Mouse (Mus musculus): ENCODE measurements at regions not wholly inside any gene's neighbourhood (a gene's known extent, or its start where the extent isn't known, plus 50 kb on each side); places are given as distances from the start of the nearest gene placed in this dataset.
"Not testable (repeated sequence)": the region's sequence is repeated elsewhere in the genome, so short reads cannot be mapped to it uniquely, and the experiment has no call there.

DNA sequence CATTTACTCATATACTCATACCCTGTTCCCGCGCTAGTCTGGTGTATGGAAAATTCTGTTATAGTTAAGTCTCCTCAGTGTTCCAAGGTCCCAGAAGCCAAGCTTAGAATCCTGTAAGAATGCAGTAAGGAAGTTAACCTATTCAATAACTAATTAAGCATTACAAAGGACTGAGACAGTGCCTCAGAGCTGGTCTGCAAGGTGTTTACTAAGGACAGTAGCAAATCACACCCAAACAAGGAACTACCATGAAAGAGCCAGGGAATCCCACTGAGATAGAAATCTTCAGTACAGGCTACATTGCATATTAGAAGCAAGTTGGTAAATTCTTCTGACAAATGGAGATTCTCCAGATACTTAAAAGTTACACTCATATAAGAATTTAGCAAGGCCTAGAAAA, 516.7 kb upstream of the Gm10131 start:
- not testable (repeated sequence) for DNase-seq

DNA sequence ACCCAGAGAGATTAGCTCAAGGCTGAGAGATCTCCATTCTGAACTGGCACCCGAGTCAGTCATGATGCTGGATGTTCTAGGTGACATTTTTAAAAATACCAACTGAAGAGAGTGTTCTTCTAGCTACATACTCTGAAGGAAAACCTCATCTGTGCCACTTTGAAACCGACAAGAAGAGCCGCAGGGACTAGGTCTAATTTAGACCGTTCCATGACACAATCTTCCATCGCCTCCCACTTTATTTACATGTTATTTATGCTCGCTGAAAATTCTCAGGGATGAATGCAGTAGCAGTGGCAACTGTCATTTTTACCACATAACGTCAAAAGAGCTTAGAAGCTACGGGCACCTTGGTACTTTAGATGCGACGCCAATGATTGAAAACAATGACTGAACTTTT, 514.1 kb upstream of the Gm10131 start:
- DNase-seq, result no peak

DNA sequence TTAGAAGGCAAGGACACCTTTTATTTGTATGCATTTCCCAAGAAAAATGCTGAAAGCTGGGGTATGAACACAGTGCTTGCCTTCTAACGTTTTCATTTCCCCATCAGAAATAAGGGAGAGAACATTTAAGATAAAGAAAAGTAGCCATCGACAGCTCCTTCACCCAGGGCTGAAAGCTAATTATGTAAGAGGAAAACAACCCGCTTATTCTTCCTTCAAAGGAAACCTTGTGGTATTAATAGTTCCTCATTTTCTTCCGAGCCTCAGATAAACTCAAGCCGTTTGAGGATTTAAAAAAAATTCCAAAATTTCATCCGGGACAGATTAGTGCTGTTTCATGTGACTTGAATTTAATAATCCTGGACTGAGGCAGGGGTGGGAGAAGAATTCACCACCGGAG, 512.2 kb upstream of the Gm10131 start:
- no peak for DNase-seq

DNA sequence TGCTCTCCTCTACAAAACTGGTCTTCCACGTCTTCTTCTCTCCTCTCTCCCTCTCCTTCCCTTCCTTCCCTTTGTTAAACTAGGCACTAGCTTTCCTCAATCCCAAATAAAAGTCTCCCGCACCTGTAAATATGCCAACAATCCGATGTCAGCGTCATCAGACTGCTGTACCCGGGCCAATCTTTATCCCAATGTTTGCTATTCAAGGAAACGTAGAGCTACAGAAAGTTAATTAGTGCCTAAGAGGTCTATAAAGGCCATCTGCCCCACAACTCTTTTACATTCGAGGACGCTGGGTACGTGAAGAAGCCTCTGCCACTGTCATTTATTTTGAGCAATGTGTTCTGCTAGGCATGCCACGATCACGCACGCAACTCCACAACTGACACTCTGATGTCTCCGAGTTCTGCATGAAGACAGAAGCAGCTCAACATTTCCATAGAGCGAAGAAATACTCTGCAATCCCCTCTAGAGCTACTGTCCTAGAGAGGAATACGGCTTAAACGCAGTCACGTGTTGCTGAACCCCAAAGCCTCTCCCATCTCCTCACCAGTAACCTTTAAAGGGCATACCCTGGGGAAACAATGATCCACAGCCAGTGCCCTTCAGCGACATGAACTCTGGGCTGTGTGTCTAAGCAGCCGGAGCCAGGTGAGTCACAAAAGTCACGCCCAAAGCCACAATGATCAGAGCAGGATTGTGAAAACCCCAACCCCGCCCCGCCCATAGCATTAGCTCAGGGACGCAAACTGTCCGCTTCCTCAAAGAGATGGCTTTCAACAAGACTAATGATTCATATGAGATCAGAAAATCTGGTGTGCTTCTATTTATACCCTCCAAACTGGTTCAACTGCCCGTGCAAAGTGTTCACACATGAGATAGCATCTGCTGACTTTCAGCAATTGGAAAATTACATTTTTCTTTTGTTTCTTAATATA, 510.9 kb upstream of the Gm10131 start:
- peak; percentile 31 to 63 for DNase-seq

DNA sequence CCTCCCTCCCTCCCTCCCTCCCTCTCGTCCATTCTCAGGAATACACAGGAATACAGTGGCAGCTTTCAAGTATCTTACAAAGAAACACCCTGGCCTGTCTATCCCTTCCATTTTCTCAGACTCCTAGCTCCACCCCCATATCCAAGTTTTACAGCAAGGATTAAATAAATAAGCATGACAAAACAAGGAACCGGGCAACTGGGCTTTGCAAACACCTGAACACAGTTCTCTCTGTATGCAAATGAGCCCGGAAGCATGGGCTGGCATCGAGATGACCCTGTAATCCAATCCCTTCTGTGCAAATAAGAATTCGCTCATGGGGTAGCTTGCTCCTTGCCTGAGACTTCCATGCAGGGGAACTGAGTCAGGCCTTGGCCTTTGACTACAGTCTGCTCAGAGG, 506.5 kb upstream of the Gm10131 start:
- no peak for DNase-seq

DNA sequence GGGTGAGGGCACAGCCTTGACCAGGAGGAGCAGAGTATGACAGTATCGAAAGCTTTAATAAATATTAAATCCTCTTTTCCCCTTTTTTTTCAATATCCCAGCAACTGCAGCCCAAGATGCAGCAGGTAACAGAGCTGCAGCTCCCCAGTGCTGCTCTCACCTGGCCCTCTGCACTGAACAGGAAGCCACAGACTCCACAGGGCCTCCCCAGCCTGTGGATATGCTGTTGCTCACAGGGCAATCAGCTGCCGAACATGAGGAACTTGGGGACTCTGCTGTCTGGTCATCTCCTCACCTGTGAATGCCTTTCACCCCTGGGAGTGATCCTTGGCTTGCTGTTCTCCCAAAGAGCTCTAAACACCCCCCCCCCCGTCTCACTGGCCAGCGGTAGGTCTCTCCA, 503.4 kb upstream of the Gm10131 start:
- DNase-seq, result no peak

DNA sequence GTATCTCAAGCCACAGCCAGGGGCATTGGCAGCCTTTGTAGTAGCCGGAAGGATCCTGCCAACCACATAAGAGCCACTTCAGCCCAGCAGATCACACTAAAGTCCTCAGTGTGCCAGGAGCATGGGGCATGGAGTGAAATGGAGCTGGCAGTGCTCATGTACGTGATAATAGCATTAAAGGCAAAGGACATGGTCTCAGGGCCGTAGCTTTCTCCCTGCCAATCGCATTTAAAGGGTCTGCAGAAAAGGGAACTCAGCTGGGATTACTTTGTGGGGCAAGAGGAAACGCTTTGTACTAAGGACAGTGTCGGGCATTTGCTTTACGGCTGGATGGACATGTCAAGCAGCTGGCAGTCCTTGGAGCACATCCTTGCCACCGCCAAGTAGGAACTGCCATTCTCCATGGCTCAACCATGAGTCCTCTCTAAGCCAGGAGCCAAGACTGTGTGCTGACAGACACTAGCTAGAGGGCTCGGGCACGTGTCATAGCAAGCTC, 502.5 kb upstream of the Gm10131 start:
- no peak for DNase-seq

DNA sequence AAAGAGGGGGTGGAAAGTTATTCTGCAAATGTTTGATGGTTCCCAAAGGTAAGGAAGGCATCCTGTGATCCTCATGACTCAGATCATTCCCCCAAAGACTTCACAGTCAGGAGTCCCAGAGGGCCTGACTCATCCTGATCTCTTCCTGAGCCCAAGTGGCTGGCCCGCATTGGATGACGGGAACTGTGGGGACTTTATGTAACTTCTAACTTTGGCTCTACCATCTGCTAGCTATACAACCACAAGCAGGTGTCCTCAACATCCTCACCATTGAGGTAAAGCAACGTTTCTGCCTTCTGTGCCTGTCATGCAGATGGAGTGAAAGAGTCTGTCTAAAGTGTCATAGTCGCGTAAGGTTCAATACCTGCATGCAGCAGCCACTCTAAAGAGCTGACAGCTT, 501.6 kb upstream of the Gm10131 start:
- no peak for DNase-seq

DNA sequence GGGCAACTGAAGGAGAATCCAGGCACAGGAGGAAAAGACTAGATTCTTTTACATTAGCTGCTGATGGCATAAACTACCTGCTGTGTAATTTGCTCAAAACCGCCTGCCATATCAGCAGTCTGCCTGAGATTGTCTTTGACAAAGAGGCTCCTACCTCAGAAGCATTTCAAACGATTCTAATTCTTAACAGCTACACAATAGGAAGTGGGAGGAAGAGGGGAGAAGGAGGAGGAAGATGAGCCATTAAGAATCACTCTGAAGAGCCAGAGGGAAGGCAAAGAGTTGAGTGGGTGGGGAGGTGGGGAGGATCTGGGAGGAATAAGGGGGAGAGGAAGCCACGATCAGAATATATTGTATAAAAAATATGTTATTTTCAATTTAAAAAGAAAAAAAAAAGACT, 500.9 kb upstream of the Gm10131 start:
- DNase-seq, result no peak

DNA sequence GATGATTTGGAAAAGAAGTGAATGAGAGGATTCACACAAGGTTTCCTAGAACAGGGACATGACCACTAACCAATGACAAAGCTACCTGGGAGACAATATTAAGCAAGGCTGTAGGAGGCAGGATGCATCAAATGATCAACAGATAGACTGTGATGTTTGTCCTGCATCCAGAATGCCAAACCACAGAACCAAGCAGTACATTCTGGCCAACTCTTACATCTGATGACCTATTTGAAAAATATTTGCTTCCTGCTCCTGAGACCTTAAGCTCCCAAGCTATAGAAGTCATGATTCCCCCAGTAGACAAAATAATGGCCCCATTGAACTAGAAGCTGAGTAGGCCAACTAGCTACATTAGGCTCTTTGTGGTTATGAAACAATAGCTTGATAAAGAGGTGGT, 498.6 kb upstream of the Gm10131 start:
- no peak for DNase-seq

DNA sequence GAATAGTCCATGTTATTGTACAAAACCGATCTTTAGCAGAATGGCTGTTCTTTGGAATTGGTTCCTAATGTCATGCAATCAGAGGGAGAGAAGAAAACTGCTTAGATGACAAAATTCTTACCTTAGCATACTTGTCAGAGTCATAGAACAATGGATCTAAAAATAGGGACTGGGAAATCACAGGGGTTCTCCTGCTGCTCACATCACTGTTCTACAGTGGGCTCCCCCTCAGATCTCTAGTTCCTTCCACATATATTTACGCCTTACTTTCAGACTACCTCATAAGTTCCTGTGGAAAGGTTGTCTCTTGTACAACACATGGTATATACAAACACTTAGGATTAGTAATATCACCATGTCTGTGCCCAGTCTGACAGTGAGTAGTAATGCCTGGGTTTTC, 495.9 kb upstream of the Gm10131 start:
- no peak for DNase-seq

DNA sequence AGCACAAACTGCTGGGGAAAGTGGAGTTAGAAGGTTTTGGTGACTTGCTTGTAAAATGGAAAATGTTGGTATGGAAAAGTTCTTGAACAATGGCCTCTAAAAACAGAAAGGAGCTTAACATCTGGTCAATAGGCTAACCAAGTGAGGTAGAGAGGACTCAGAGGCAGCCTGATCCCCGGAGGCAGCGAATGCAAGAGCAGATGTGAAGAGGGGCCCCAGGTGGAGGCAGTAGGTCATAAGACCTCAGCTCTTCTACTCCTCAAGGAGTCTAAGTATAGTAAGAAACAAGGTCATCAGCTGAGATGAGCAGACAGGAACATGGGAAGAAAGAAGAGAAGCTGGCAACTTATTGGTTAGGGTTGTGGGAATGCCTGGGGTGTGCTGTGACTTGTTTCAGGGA, 493.5 kb upstream of the Gm10131 start:
- DNase-seq, result no peak

DNA sequence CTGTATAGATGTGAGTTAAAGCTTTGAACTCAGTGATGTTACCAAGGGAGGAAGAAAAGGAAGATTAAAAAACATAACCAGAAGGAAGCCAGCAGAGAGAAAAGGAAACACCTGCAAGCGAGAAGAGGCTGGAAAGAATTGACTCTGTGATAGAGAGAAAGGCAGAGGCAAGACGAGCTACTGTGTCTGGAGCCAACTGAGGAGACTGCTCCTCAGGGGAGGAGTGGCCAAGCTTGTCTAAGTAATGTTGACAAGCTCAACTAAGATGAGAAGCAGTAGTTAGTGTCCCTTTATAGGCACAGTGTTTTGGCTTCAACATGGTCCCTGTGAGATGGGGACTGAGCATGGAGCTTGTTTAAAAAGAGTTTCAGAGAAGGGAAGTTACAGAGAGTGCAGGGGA, 493.0 kb upstream of the Gm10131 start:
- no peak for DNase-seq

DNA sequence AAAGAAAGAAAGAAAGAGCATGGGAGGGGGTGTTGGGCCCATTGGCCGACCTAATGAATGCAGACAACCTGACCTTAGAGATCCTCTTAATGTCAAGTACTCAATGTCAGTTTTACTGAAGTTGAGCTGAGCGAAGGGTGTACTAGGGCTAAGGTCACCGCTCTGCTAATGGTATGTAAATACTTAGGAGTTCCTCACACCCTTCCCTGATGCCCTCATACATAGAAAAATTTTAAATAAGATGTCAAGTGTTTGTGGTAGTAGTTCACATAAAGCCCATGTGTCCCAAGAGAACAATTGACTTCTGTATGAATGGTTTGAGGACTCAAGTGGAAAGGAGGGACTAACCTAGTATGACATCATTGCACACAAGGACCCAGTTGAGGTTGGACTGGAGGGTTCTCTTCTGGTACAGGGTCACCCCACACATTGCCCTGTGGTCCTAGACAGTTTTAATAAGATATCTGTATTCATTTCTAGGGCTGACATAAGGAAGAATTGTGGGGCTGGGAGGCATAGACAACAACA, 490.0 kb upstream of the Gm10131 start:
- no peak for DNase-seq

DNA sequence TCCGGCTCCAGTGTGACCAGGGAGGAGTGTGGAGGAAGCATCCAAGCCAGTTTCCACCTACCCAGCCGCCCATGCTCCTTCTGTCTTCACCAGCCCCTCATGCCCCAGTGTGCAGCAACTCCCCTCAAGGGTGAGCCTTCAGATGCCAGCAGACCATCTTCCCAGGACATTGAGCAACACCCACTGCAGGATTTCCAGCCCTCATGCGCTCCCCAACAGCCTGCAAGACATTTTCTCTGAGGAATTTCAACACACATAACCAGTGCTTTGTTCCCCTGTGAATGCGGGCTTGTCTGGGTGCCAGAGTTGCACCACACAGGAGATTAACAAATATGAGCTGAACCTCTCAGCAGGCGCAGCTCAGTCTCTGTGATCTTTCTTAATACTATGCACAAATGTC, 489.3 kb upstream of the Gm10131 start:
- DNase-seq, result peak; percentile 48 to 70

DNA sequence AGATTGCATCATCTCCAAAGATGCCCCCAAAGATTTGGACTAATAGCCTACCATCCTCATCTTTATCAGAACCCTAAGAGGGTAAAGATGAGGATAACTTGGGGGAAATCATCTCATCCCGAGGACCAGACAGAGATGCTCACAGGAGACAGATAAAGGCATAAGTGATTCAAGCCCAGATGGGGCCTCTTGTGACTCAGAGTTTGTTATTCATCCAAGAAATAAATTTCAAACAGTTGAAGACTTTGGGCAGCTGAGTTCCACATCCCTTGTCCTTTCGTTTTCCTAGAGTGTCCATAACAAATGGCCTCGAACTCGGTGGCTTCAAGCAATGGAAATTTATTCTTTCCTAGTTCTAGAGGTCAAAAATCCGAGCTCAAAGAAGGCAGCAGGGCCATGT, 485.1 kb upstream of the Gm10131 start:
- no peak for DNase-seq

DNA sequence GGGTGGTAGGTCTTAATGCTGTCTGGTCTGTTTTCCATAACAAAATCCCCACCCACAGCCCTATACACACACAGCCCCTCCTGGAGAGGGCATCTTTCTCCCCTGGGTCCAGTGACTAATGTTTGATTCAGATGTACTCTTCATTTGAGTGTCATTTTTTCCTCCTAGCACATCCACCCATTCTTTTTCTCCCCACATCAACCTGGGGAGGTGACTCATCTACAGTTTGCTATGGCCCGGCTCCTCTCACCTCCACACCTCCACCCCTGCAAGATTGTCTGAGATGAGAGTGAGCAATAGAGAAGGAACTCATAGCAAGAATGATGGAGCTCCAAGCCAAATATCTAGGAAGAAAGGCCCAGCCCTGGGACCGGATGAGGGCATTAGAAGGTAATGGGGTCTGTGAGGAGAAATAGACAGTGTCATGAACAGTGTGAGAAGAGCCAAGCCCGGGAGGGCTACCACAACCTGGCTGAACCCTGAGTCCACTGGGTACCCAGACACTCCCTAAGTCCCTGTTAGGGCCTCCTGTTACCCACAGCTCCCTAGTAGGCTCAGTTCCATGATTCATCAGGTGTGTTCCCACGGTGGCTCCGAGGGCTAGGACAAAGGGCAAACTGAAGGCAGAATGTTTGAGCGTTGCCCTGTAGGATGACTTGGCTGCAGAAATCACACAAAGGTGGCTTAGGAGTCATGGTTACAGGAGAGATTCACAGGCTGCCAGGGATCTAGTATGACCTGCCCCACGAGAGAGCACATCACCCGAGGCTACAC, 479.6 kb upstream of the Gm10131 start:
- no peak for DNase-seq

DNA sequence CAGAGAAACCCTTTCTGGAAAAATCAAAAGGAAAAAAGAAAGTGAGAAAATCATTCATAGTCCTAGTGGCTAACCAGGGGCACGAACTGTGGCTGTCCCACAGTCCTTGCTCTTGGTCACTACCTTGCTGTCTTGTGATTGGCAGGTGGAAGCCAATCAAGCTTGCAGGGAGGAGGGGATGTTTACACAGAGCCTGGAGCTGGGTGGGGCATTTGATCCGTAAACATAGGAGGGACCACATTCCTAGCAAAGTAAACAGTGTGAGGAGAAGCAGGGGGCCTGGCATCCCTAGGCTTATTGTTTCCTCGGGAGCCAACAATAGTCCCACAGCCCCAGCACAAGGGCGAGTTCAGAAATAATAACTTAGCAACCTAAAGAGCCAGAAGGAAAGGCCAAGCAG, 466.5 kb upstream of the Gm10131 start:
- no peak for DNase-seq

DNA sequence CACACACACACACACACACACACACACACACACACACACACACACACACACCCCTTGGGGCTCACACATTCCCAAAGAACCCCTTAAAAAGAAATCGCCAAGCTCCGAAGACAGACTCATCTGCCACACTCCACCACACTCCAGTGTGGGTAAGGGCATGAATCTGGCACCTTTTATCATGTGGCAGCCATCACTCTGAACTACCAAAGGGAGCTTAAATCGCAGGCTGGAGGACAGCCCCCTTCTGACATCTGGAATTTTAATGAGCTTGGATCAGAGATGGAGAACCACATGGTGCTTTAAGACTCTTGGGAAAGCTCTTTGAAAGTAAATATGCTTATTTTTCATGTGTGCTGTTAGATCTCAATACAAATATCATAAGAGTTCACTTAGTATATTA, 462.5 kb upstream of the Gm10131 start:
- DNase-seq, result no peak

DNA sequence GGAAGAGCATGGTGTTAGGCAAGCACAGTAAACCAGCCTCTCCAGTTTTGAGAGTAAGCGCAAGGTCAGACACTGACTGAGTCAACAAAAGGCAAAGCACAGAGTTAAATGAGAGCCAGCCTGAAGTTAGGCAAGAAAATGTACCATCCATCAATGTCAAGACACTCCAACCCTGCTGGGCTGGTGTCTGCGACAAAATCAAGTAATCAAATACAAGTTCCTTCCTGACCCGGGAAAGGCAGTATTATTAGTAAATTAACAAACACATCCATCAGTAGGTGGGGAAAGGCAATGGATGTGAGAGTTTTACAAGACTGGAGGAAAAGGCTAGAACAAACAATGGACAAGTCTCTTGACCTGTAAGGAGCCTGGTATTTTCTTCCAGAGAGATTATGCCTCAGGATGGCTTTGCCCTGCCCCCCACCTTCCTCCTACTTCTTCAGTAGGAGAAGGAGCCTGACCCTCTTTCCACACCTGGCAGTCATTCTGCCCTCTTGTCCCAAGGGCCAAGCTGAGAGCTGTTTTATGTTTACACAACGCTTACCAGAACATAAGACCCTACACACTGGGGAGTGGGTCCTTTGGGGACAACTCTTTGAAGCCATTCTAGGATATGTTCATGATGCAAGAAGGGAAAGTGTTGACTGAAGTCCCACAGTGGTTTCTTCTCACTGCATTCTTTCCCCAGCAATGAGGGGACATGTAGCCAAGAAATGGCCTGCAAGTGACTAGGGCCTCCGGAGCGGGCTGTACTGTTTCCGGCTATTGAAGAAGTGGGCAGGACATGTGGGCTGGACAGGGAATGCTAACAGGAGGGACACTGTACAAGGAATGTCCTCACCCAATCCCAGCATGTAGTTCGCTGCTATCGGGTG, 461.7 kb upstream of the Gm10131 start:
- peak; percentile 47 to 50 for DNase-seq

DNA sequence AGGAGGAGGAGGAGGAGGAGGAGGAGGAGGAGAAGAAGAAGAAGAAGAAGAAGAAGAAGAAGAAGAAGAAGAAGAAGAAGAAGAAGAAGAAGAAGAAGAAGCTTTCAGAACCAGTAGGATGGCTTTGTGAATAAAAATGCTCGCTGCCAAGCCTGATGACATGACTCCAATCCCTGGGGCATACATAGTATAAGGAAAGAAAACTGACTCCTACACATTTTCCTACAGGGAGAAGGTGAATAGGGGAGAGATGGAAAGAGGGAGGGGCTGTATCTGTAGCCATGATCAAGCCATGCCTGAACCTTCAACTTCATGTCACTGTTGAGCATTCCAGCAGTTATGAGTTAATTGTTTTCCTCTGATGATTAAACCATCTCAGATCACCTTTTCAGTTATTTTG, 460.2 kb upstream of the Gm10131 start:
- no peak for DNase-seq

DNA sequence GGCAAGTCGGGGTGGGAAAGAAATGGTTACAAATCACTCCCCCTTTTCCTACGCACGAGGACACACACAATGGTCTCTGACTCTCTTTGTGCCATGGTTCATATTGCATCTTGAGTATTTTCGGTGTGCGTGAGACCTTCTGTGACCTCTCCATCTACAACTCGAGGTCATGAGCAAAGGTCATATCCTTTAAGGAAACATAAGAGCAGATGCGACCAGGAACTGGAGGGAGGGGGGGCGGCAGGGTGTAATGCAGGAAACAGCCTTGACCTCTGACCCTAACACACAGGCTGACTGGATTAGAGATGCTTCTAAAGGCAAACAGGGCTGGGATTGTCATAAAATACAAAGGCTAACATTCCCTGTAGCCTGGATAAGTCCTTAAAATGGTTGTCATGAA, 450.7 kb upstream of the Gm10131 start:
- DNase-seq, result peak; percentile 16 to 54
